Mouse (Mus musculus) lung, postnatal 0 days (tissue): ENCODE results near the gene Clstn1. TPM values are rescaled to one million over a fixed set of nuclear protein-coding genes. Genes with fewer than 3 reads are reported as not detected.

ENCODE experiments used
- ATAC-seq: fragments of 200-750 bp; cut with Nextera tagmentation; 2 replicates; pipeline ENCODE4 v1.8.0; 2017; ENCODE audit warnings: moderate library complexity
- DNase-seq: peaks from one replicate; pipeline ENCODE4 v3.0.0-alpha.2; 2016; ENCODE audit warnings: low spot score
- H3K27ac ChIP-seq: fragments of 300-500 bp; sonication (generic); 2 replicates; pipeline ENCODE4 v1.5.1; 2014; ENCODE audit warnings: antibody characterized with exemption, mild to moderate bottlenecking, low read length, mixed read lengths
- H3K27me3 ChIP-seq: fragments of 300-500 bp; sonication (generic); replicated peaks from 2 replicates; pipeline ENCODE4 v1.6.1; 2014; ENCODE audit warnings: low read length, mixed read lengths; ENCODE audit not compliant: insufficient read depth
- H3K36me3 ChIP-seq: fragments of 300-500 bp; sonication (generic); 2 replicates; pipeline ENCODE4 v1.6.1; 2014; ENCODE audit warnings: low read length, mixed read lengths; ENCODE audit not compliant: insufficient read depth
- H3K4me1 ChIP-seq: fragments of 300-500 bp; sonication (generic); 2 replicates; pipeline ENCODE4 v1.6.1; 2014; ENCODE audit warnings: antibody characterized with exemption, low read depth, low read length, mixed read lengths; ENCODE audit not compliant: insufficient read depth
- H3K4me2 ChIP-seq: fragments of 300-500 bp; sonication (generic); replicated peaks from 2 replicates; pipeline ENCODE4 v1.6.1; 2014; ENCODE audit warnings: low read depth, mild to moderate bottlenecking, low read length, moderate library complexity, mixed read lengths
- H3K4me3 ChIP-seq: fragments of 300-500 bp; sonication (generic); 2 replicates; pipeline ENCODE4 v1.5.1; 2014; ENCODE audit warnings: low read depth, low read length
- H3K9ac ChIP-seq: fragments of 300-500 bp; sonication (generic); replicated peaks from 2 replicates; pipeline ENCODE4 v1.6.1; 2014; ENCODE audit warnings: low read depth, mild to moderate bottlenecking
- H3K9me3 ChIP-seq: fragments of 300-500 bp; sonication (generic); 2 replicates; pipeline ENCODE4 v1.6.1; 2016; ENCODE audit warnings: low read length, mixed read lengths
- CTCF ChIP-seq: IDR thresholded peaks from 2 replicates; pipeline ENCODE4 v1.5.1; 2016; ENCODE audit warnings: antibody characterized with exemption, mild to moderate bottlenecking
- EP300 ChIP-seq: IDR thresholded peaks from 2 replicates; pipeline ENCODE4 v1.6.1; 2016; ENCODE audit warnings: antibody characterized with exemption, mild to moderate bottlenecking, control low read depth
- WGBS: fragments of 180-500 bp; shearing (Covaris S2); extraction: QIAGEN DNeasy Blood & Tissue Kit; methylation state at CpG from one replicate; pipeline ENCODE4 v1.1.7; 2014; 5-methylcytosine and 5-hydroxymethylcytosine counted together
- polyA plus RNA-seq: library from polyadenylated mRNA; unstranded; fragments of >200 nt; fragmentation: Nextera tagmentation; extraction: Ambion mirVana; gene quantifications from 2 replicates; pipeline ENCODE4 v1.2.1, GENCODE M21; 2015

The Clstn1 gene
- polyA plus RNA-seq, 1 experiment from 2014 or later, result 43.6 TPM

GRCm38 (mm10) chr4:149546797-149547444, 39.3 kb upstream of the Clstn1 start:
- TF ChIP-seq CTCF (no peak), EP300 (no peak)
- Histone ChIP-seq H3K27ac (peak overlapping the region; percentile 26; the same call in 1 of the 2 replicates), H3K36me3 (no peaks in the 10 kb centered on the region), H3K4me3 (no peak overlapping the region), H3K9me3 (no peaks in the 10 kb centered on the region), H3K9ac (no peak overlapping the region), H3K4me1 (no peaks in the 10 kb centered on the region), H3K27me3 (no peaks in the 10 kb centered on the region), H3K4me2 (no peak overlapping the region)
- ATAC-seq (no peak), DNase-seq (no peak)
- WGBS, result 79% methylated on average over 9 of the region's 9 CpGs

- peak; percentile 65 for ATAC-seq
- H3K4me3 ChIP-seq, result no peak overlapping the region
- H3K36me3 ChIP-seq, result no peaks in the 10 kb centered on the region
- TF ChIP-seq EP300 (no peak), CTCF (no peak)
- H3K4me1 ChIP-seq, result no peaks in the 10 kb centered on the region
- H3K4me2 ChIP-seq, result no peak overlapping the region
- DNase-seq, result peak; percentile 63
- H3K27ac ChIP-seq, result 0 out of 2 replicates have a peak overlapping the region, but pooled peaks have one; percentile 26
- 45% methylated on average over 6 of the region's 6 CpGs for WGBS
- H3K9me3 ChIP-seq, result no peaks in the 10 kb centered on the region
- no peaks in the 10 kb centered on the region for H3K27me3 ChIP-seq
- no peak overlapping the region for H3K9ac ChIP-seq
Measured at GRCm38 (mm10) chr4:149547523-149547922, 38.7 kb upstream of the Clstn1 start.

- Histone ChIP-seq H3K4me1 (no peaks in the 10 kb centered on the region), H3K9me3 (no peaks in the 10 kb centered on the region), H3K9ac (no peak overlapping the region), H3K4me2 (no peak overlapping the region), H3K36me3 (no peaks in the 10 kb centered on the region), H3K4me3 (no peak overlapping the region), H3K27ac (no peak overlapping the region), H3K27me3 (no peaks in the 10 kb centered on the region)
- TF ChIP-seq CTCF (peak; percentile 98), EP300 (no peak)
- DNase-seq (peak; percentile 93), ATAC-seq (peak; percentile 79)
- 57% methylated on average over 9 of the region's 9 CpGs for WGBS
Measured at GRCm38 (mm10) chr4:149549221-149549925, 36.9 kb upstream of the Clstn1 start.

GRCm38 (mm10) chr4:149550866-149551265, 35.4 kb upstream of the Clstn1 start:
- no peak overlapping the region for H3K4me2 ChIP-seq
- H3K4me1 ChIP-seq, result no peaks in the 10 kb centered on the region
- DNase-seq, result no peak
- H3K9ac ChIP-seq, result no peak overlapping the region
- H3K27ac ChIP-seq, result no peak overlapping the region
- ATAC-seq, result no peak
- TF ChIP-seq CTCF (no peak), EP300 (no peak)
- 83% methylated on average over 5 of the region's 5 CpGs for WGBS
- no peak overlapping the region for H3K4me3 ChIP-seq
- no peaks in the 10 kb centered on the region for H3K27me3 ChIP-seq
- H3K36me3 ChIP-seq, result no peaks in the 10 kb centered on the region
- H3K9me3 ChIP-seq, result no peaks in the 10 kb centered on the region

- ATAC-seq, result no peak
- no peak overlapping the region for H3K4me2 ChIP-seq
- no peaks in the 10 kb centered on the region for H3K9me3 ChIP-seq
- H3K4me3 ChIP-seq, result no peak overlapping the region
- H3K36me3 ChIP-seq, result no peaks in the 10 kb centered on the region
- no peak overlapping the region for H3K9ac ChIP-seq
- H3K4me1 ChIP-seq, result no peaks in the 10 kb centered on the region
- TF ChIP-seq EP300 (no peak), CTCF (no peak)
- peak; percentile 54 for DNase-seq
- 46% methylated on average over 5 of the region's 5 CpGs for WGBS
- H3K27ac ChIP-seq, result no peak overlapping the region
- H3K27me3 ChIP-seq, result no peaks in the 10 kb centered on the region
Measured at GRCm38 (mm10) chr4:149551696-149552095, 34.6 kb upstream of the Clstn1 start.

GRCm38 (mm10) chr4:149553834-149554233, 32.4 kb upstream of the Clstn1 start:
- Histone ChIP-seq H3K27me3 (no peaks in the 10 kb centered on the region), H3K4me2 (no peak overlapping the region), H3K9ac (no peak overlapping the region), H3K4me3 (no peak overlapping the region), H3K4me1 (no peaks in the 10 kb centered on the region), H3K9me3 (no peaks in the 10 kb centered on the region), H3K36me3 (no peaks in the 10 kb centered on the region), H3K27ac (no peak overlapping the region)
- DNase-seq (no peak), ATAC-seq (no peak)
- WGBS, result 79% methylated on average over 7 of the region's 7 CpGs
- TF ChIP-seq EP300, result no peak
- TF ChIP-seq CTCF, result no peak
